Mouse (Mus musculus): ENCODE measurements around the gene Ppp2r2c. TPM values are rescaled to one million over a fixed set of nuclear protein-coding genes. Genes with fewer than 3 reads are reported as not detected.

The Ppp2r2c gene
- total and polyA plus RNA-seq, 2 experiments from 2014 or later, result 96.1 to 177 TPM

GRCm38 (mm10) chr5:36869186-36869577 lies 869 bp downstream of the Ppp2r2c start:
- no peak; the same call in 1 of the 2 replicates for ATAC-seq

GRCm38 (mm10) chr5:36869578-36870236 lies 1.4 kb downstream of the Ppp2r2c start:
- Histone ChIP-seq H3K36me3 (ENCODE audit: insufficient read depth) (no peaks in the 10 kb centered on the region), H3K9ac (peak overlapping the region; percentile 77), H3K4me1 (ENCODE audit: insufficient read depth) (no peaks in the 10 kb centered on the region), H3K27ac (ENCODE audit: low read depth, low read length) (peak overlapping the region; percentile 80), H3K27me3 (ENCODE audit: insufficient read depth, low read length) (peaks cover 21% of the 10 kb centered on the region), H3K4me2 (ENCODE audit: low read depth) (peak overlapping the region; percentile 81), H3K9me3 (ENCODE audit: low read length) (no peaks in the 10 kb centered on the region), H3K4me3 (ENCODE audit: low read depth, low read length) (peak overlapping the region; percentile 65)
- peak; percentile 71 for ATAC-seq
- WGBS, result 3% methylated on average over 56 of the region's 56 CpGs
- DNase-seq, result peak; percentile 67
- TF ChIP-seq CTCF (IDR thresholded peaks at IDR 0.05; ENCODE audit: low read depth), result peak; percentile 34; the same call in 1 of the 2 replicates

More at GRCm38 (mm10) chr5:36869186-36869577, 869 bp downstream of the Ppp2r2c start:
- no peak for TF ChIP-seq CTCF (IDR thresholded peaks at IDR 0.05; ENCODE audit: low read depth)
- Histone ChIP-seq H3K9ac (peak overlapping the region; percentile 77), H3K27me3 (ENCODE audit: insufficient read depth, low read length) (peaks cover 21% of the 10 kb centered on the region), H3K4me3 (ENCODE audit: low read depth, low read length) (peak overlapping the region; percentile 65), H3K9me3 (ENCODE audit: low read length) (no peaks in the 10 kb centered on the region), H3K27ac (ENCODE audit: low read depth, low read length) (peak overlapping the region; percentile 80), H3K36me3 (ENCODE audit: insufficient read depth) (no peaks in the 10 kb centered on the region), H3K4me2 (ENCODE audit: low read depth) (peak overlapping the region; percentile 81), H3K4me1 (ENCODE audit: insufficient read depth) (no peaks in the 10 kb centered on the region)
- peak; percentile 60 for DNase-seq
- 2% methylated on average over 7 of the region's 7 CpGs for WGBS

- no peak for TF ChIP-seq CTCF (IDR thresholded peaks at IDR 0.05; ENCODE audit: low read depth)
- H3K9me3 ChIP-seq (ENCODE audit: low read length), result no peaks in the 10 kb centered on the region
- WGBS, result 86% methylated on average over 6 of the region's 6 CpGs
- H3K4me3 ChIP-seq (ENCODE audit: low read depth, low read length), result peak overlapping the region; percentile 65; the same call in 1 of the 2 replicates
- H3K27ac ChIP-seq (ENCODE audit: low read depth, low read length), result no peak overlapping the region
- no peaks in the 10 kb centered on the region for H3K36me3 ChIP-seq (ENCODE audit: insufficient read depth)
- no peak for DNase-seq
- no peaks in the 10 kb centered on the region for H3K4me1 ChIP-seq (ENCODE audit: insufficient read depth)
- H3K9ac ChIP-seq, result no peak overlapping the region
- ATAC-seq, result no peak
- peaks cover 19% of the 10 kb centered on the region for H3K27me3 ChIP-seq (ENCODE audit: insufficient read depth, low read length)
- peak overlapping the region; percentile 81 for H3K4me2 ChIP-seq (ENCODE audit: low read depth)
Observed at GRCm38 (mm10) chr5:36870916-36871315, 2.6 kb downstream of the Ppp2r2c start.

GRCm38 (mm10) chr5:36875956-36876355 lies 7.6 kb downstream of the Ppp2r2c start:
- H3K27ac ChIP-seq (ENCODE audit: low read depth, low read length), result no peak overlapping the region
- 79% methylated on average over 4 of the region's 4 CpGs for WGBS

GRCm38 (mm10) chr5:36876777-36877396 lies 8.6 kb downstream of the Ppp2r2c start:
- no peak for DNase-seq
- WGBS, result 28% methylated on average over 7 of the region's 7 CpGs

More at GRCm38 (mm10) chr5:36875956-36876355, 7.6 kb downstream of the Ppp2r2c start:
- Histone ChIP-seq H3K4me3 (ENCODE audit: low read depth, low read length) (no peak overlapping the region), H3K4me1 (ENCODE audit: insufficient read depth) (no peaks in the 10 kb centered on the region), H3K9me3 (ENCODE audit: low read length) (no peaks in the 10 kb centered on the region), H3K36me3 (ENCODE audit: insufficient read depth) (no peaks in the 10 kb centered on the region), H3K9ac (no peak overlapping the region), H3K27me3 (ENCODE audit: insufficient read depth, low read length) (no peaks in the 10 kb centered on the region), H3K4me2 (ENCODE audit: low read depth) (no peak overlapping the region)
- ATAC-seq (no peak), DNase-seq (no peak)
- TF ChIP-seq CTCF (IDR thresholded peaks at IDR 0.05; ENCODE audit: low read depth), result no peak

GRCm38 (mm10) chr5:36877641-36878040 lies 9.3 kb downstream of the Ppp2r2c start:
- Histone ChIP-seq H3K4me3 (ENCODE audit: low read depth, low read length) (no peak overlapping the region), H3K27ac (ENCODE audit: low read depth, low read length) (no peak overlapping the region), H3K9me3 (ENCODE audit: low read length) (no peaks in the 10 kb centered on the region), H3K36me3 (ENCODE audit: insufficient read depth) (no peaks in the 10 kb centered on the region), H3K4me2 (ENCODE audit: low read depth) (no peak overlapping the region), H3K9ac (no peak overlapping the region), H3K27me3 (ENCODE audit: insufficient read depth, low read length) (no peaks in the 10 kb centered on the region), H3K4me1 (ENCODE audit: insufficient read depth) (no peaks in the 10 kb centered on the region)
- 96% methylated on average over 2 of the region's 2 CpGs for WGBS
- ATAC-seq (no peak), DNase-seq (no peak)
- no peak for TF ChIP-seq CTCF (IDR thresholded peaks at IDR 0.05; ENCODE audit: low read depth)

More at GRCm38 (mm10) chr5:36876777-36877396, 8.6 kb downstream of the Ppp2r2c start:
- Histone ChIP-seq H3K4me2 (ENCODE audit: low read depth) (no peak overlapping the region), H3K4me3 (ENCODE audit: low read depth, low read length) (no peak overlapping the region), H3K9me3 (ENCODE audit: low read length) (no peaks in the 10 kb centered on the region), H3K36me3 (ENCODE audit: insufficient read depth) (no peaks in the 10 kb centered on the region), H3K27me3 (ENCODE audit: insufficient read depth, low read length) (no peaks in the 10 kb centered on the region), H3K27ac (ENCODE audit: low read depth, low read length) (no peak overlapping the region), H3K4me1 (ENCODE audit: insufficient read depth) (no peaks in the 10 kb centered on the region), H3K9ac (no peak overlapping the region)
- TF ChIP-seq CTCF (IDR thresholded peaks at IDR 0.05; ENCODE audit: low read depth), result no peak
- no peak for ATAC-seq

GRCm38 (mm10) chr5:36878801-36879200 lies 10.5 kb downstream of the Ppp2r2c start:
- Histone ChIP-seq H3K27me3 (ENCODE audit: insufficient read depth, low read length) (no peaks in the 10 kb centered on the region), H3K36me3 (ENCODE audit: insufficient read depth) (no peaks in the 10 kb centered on the region), H3K4me2 (ENCODE audit: low read depth) (no peak overlapping the region), H3K9ac (no peak overlapping the region), H3K27ac (ENCODE audit: low read depth, low read length) (no peak overlapping the region), H3K4me3 (ENCODE audit: low read depth, low read length) (no peak overlapping the region), H3K4me1 (ENCODE audit: insufficient read depth) (no peaks in the 10 kb centered on the region), H3K9me3 (ENCODE audit: low read length) (no peaks in the 10 kb centered on the region)
- DNase-seq (no peak), ATAC-seq (no peak)
- 82% methylated on average over 4 of the region's 4 CpGs for WGBS
- no peak for TF ChIP-seq CTCF (IDR thresholded peaks at IDR 0.05; ENCODE audit: low read depth)
